Mouse (Mus musculus) embryo, embryonic 10 days (tissue): ENCODE data around the gene Dtl.

Experiments used
- DNase-seq: peaks from one replicate; pipeline ENCODE4 v3.0.0-alpha.2; 2015; ENCODE audit warnings: low spot score

The Dtl gene

DNA sequence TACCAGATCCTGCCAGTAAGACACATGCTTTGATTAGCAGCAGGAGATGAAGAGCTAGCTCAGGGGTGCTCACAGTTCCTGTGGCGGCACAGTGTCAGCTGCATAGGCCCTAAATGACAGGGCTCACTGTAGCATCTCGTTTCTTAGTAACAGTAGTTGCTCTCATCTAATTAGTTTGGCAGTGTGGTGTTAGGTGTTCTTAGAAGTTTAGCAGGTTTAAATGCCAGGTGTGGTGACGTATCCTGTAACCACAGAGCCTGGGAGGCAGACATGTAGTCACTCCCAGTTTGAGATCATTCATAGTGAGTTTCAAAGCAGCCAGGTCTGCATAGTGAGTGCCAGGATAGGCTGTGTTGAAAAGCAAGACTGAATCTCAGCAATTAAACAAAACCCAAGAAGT lies 4.2 kb upstream of the Dtl start:
- no peak for DNase-seq

DNA sequence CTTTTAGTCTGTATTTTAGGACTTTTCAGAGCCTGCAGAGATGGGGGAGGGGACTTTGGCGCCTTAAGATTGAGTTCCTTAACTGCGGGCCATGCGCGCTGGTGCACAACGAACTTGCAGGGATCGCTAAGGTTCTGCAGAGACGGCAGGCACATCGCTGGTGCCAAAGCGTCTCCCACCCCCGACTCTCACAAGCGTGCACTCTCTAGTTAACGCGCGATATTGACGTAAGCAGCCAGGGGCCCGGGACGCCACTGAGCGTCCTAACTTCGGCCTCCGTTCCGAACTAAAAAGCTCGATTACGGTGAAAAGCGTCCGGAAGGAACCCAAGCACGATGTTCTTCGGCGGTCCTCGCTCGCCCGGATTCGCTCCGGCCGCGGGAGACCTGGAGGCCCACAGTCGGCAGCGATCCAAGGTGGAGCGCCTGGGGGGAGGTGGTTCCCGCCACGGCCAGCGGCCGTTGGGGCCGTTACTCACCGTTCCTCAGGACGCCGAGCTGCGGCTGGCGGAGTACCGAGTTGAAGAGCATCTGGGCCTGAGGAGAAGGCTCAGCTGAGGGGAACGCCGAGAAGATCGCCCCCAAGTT lies 380 bp downstream of the Dtl start:
- peak; percentile 87 for DNase-seq

DNA sequence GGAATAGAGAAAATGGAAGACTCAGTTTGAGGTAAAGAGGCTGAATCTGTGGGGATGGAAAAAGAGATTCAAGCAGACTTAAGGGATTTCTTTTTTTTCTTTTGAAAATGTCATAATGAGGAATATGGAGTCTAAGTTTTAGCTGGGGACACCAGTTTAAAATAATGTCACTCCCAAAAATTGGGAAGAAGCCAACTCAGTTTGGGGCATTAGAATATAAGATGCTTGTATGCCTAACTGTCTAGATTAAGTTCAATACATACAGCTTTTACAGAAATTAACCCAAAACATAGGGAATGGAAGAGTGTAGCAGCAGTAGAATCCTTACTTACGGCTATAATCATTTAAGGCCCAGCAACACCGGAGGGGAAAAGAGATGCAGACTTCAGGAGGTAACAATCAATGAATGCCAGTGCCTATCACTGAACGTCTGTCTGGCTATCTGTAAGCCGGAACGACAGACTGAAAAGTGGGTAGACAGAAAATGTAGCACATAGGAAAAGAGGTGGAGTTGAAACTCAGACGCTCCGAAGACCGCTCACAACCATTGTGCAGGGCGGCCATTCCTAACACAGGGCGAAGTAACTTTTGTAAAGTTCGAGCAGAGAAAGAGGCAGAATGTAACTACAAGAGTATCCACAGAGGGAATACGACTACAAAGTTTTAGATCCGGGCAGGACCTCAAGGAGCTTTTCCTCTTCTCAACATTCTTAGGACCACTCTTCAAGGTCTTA lies 1.3 kb downstream of the Dtl start:
- peak; percentile 22 for DNase-seq

DNA sequence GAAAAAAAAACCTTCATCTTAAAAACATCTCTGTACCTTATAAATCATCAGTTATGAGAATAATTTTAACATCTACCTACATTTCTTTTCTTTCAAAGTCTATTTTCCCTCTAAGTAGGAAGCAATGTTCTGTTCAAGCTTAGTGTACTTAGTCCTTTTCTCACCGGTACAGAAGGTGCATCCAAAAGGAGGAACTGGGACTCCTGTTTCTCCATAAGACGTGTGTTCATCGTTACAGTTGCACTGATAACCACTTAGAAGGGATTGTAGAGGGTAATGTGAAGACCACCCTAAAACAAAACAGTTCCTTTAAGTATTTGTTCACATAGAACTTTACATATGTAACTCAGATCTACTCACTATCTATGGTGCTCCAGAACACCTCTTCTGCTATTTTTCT lies 4.9 kb downstream of the Dtl start:
- no peak for DNase-seq

DNA sequence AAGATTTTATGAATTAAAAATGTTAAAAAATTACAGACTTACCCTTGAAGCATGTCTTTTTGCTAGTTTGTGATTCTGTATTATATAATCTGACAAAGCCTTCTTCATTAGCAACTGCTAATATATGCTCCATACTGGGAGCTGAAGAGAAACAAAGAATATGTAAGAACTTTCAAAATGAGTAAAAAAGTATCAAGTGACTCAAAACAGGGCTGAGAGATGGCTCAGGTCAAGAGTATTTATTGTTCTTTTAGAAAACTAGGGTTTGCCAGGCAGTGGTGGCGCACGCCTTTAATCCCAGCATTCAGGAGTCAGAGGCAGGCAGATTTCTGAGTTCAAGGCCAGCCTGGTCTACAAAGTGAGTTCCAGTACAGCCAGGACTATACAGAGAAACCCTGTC lies 5.7 kb downstream of the Dtl start:
- no peak for DNase-seq

DNA sequence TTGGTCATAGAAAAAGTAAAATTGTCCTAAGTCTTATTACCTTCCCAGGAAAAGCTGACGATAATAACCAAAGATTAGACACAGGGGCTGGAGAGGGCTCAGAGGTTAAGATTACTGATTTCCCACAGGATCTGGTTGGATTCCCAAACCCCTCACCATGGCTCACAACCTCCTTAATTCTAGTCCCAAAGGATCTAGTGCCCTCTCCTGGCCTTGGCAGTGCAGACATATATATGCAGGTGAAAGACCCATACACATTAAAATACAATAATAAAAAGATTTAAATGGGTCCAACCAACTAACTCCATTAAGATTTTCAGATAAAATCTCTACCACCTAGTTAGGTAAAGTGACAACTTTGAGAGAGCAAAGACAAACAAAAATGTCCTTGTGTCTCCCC lies 7.5 kb downstream of the Dtl start:
- peak; percentile 24 for DNase-seq

DNA sequence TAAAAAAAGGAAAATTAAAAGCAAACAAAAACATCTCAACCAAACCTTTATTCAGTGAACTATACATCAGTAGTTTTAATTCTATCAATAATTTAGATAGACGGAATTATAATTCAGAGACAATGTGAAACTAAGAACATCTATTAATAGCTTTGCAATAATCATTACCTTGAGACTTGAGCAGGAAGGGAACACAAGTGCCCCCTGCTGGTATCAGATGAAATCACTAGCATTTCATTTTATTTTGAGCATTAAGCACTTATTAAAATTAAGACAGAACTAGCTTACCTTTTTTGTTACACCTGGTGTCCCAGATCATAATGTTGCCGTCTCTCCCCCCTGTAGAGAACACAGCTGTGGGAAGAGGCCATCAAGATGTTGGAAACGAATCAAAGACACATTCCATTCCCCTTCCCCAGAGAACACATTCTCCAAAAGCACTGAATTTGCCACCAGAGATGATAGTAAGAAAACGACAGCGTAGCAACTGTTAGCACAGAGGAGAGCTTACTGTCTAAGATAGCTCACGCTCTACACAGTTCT lies 12.4 kb downstream of the Dtl start:
- DNase-seq = peak; percentile 40

DNA sequence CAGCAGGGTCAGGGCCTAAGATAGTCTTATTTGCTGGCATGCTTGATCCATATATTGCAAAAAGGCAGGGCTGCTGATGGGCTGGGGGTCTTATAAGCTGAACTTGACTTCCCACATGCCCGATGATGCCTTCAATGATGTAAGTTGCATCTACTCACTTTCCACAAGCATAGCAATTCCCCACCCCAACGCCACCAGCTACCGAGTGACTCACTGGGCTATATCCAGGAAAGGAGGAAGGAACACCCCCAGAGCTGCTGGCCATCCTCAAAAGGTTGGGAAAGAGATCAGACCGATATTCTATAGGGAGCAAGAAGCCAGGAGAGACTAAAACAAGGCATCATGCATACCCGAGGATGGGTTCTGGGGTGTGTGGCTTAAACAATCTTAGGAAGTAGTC lies 15.6 kb downstream of the Dtl start:
- DNase-seq = no peak

DNA sequence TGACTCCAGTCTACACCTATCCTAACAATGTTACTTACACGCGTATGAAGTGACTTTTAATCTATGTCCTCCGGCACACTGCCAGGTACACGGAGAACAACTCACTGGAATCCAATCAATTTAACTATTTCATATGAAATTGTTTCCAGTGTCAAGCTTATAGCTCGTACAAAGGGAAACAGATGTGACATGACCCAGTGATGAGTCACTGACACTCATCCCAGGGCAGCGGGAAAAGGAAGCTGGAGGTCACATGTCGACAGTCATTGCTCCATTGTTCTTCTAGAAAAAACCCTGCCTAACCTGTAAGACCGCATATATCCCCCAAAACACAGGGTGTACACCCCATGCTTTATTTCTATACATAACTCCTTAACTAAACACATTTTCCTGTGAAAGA lies 18.2 kb downstream of the Dtl start:
- no peak for DNase-seq

DNA sequence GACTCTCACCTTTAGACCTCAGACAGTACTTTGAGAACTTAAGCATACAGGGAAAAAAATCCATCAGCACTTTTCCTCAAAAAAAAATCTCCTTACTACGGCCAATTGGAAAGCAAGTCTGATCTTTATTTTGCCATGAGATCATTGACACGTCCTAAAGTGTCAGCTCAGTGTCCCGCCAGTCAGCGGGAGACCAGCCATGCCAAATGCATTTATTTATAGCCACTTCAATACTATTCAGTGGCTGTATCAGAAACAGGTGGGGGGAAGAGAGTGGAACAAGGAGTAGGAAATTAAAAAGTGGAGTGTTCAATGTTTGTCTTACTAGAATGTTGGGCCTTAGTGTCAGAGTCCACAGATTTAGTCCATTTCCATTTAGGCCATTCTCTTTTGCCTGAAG lies 24.6 kb downstream of the Dtl start:
- DNase-seq = no peak

DNA sequence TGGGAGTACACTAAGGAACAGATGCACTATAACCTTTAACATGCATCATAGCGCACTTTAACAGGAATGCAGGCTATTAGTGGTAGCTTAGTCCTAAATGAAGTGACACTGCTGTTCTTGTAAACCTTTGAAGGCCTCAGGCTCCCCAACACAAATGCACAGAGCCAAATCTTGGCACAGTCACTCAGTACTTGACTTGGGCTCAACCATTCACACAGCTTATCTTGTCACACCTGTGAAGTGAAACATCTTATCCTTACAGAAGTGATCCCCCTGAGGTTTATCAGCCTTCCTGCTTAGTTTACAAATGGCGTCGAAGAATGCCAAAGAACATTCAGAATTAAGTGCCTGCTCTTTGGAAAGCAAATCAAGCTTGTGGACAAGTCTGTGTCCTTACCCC lies 31.6 kb downstream of the Dtl start:
- no peak for DNase-seq

DNA sequence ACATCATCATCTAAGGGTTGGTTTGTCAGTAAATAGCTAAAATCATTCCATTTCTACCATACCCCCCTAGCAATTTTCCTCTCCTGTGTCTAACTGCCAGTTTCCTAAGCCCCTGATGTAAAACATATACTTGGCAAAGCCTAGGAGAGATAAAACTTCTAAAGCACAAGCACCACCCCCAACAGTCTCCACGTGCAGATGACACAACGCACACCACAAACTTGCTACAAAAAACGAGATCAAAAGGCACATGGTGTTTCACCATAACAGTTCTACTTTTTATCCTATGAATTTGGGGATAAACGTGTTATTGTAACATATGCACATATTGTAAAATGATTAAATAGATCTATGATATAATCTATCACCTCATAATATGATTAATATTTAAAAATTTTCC lies 33.7 kb downstream of the Dtl start:
- no peak for DNase-seq

DNA sequence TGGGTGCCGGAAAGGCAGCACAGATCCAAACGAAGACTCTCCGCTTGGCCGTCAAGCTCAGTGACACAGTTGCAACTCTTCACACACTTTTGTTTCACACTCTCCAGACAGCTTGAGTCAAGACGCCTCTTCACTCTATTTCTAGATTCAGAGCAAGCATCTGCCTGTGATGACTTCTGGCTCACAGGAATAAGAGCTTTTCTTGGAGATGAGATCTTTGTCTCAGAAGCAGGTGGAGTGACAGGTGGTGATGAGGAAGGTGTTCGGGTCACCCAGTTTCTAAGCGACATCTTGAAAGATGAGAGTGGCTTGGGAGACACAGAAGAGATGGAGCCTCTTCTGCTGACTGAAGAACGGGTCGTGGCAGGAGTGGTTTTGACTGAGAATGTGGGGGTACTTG lies 34.3 kb downstream of the Dtl start:
- DNase-seq = no peak

DNA sequence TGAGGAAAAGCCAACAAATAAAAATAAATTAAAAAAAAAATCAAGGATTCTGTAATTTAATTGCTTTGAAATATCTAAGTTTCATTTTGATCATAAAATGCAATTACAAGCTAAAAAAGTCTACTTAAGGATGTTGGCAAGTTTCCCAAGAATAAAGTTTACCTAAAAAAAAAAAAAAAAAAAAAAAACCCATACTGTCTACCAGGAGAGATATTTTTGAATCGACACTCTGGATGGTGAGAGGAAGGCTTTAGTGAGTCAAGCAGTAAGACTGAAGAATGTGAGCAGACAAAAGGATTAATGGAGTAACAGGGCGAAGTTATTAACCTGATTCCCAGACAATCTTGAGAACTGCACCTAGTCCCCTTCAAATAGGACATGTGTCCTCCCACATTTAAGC lies 35.0 kb downstream of the Dtl start:
- DNase-seq = no peak

DNA sequence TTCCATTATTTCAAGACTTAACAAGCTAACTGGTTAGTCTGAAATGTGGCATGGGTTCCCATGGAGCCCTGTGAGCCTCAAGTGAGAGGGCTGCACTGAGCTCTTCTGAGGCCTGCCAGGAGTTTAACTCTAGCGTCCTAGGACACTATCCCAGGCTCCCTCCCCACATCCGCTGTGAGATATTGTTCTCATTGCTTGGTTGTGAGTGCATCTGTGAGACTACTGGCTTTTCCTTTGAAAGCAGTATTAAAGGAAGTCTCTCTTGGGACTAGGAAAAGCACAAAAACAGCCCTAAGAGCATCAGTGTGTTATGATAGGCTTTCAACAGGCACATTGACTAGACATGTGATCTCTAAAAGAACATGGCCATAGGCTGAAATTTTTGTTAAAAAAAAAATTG lies 40.4 kb downstream of the Dtl start:
- DNase-seq = no peak

DNA sequence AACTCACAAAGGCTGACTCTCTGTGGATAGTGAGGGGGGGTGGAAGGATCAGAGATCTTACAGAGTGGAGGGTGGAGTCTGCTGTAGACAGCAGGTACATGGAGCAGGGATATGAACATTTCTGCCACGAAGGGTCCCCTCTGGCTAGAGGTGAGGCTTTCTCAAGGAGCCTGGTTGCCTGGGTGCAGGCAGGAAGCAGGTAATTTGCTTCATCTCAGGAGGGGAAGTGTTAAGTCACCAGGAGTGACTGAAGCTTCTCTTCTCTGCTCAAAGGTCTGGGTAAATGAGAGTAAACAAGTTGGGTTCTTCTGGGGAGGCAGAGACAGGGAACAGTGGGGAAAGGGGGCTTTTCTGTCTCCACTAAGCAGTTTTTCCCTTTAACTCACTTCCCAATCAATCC lies 44.3 kb downstream of the Dtl start:
- no peak for DNase-seq

DNA sequence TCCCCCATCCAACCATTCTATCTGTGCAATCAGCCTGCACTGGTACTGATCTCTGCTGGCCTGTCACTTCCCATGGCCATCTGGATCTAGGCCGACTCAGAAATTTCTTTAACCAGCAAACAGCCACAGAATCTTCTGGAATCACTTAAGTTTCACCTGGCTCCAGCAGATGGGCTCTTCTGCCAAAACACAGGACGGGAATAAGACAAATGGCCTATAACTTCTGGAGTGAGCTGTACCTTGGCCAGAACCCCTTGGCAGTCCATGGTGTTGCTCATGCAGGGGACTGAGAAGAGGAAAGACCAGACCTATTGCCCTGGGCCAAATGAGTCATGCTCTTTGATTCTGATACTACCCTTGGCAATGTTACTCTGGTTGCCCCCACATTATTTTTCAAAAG lies 45.9 kb downstream of the Dtl start:
- DNase-seq = no peak

DNA sequence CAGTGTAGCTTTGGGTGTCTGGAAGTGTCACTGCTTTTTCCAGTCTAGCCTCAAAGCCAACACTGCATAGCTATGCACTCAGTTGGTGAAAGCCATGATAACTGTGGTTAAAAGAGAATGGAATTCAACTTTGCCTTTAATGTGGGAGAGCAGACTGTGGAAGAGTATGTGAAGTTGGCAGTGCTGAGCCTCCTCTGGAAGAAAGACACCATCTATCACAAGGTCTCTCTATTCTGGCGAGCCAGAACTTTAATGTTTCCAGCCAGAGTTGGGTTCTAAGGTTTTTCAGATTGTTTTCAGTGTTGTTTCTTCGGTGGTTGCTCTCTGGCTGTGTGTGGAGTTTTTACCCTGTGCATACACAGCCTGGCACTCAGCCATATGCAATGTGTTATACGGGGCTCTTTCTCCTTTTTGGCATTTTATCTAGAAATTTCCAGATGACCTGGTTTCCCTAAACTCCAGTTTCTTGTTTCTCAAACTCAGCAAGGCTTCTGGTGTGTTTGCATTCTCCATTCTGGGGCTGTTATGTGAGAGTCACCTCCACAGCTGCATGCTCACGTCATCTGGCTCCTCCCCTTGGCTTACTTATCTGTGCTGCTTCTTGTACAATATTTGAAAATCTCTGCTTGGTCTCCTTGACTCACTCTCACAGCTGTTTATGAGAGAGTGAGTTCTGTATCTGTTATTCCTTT lies 47.3 kb downstream of the Dtl start:
- no peak for DNase-seq

DNA sequence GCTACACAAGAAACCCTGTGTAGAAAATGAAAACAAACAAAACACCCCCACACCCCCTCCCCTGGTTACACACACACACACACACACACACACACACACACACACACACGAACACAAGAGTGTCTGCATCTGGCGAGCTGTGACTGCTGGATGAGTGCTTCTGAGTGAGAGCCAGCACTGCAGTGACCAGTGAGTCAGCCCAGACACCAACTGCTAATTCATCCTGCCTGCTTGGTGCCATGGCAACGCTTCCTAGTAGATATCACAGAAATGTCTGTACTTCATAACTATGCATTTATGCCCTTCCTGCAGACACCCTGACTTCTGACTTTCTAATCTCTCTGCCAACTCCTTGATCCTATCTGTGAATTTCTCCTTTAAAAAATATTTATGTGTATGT lies 48.3 kb downstream of the Dtl start:
- peak; percentile 31 for DNase-seq

DNA sequence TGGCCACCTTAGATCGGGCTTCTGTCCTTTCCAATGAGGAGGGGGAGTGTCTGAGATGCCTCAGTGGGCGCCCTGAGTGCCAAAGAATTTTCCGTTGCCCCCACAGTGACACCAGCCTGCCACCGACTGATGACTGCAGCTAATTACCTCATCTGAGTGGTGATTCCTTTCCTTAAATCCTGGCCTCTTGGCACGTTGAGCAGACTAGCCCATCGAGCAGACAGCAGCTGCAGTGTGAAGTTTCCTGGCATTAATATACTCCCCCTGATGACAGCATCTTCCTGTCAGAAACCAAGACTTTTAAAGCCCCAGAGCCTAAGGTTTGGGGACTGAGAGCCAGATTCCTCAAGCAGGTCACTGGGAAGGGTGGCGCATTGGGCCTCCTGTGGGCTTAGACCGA lies 53.9 kb downstream of the Dtl start:
- no peak for DNase-seq

DNA sequence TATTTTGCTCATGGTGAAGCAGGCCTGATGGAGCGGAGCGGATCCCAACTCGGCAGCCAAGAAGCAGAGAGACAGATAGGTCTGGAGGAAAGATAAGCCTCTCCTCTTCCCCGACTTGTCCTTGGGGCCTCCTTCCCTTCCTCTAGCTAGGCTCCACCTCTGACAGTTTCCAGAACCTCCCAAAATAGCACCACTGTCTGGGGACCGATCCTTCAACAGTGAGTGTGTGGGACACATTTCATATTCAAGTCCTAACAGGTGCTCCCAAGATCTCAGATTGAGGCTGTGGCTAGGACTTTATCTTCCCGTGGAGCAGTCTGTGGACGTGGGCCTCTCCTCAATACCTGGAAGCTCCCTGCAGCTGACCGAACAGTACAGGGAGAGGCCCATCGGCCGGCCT lies 54.7 kb downstream of the Dtl start:
- no peak for DNase-seq

DNA sequence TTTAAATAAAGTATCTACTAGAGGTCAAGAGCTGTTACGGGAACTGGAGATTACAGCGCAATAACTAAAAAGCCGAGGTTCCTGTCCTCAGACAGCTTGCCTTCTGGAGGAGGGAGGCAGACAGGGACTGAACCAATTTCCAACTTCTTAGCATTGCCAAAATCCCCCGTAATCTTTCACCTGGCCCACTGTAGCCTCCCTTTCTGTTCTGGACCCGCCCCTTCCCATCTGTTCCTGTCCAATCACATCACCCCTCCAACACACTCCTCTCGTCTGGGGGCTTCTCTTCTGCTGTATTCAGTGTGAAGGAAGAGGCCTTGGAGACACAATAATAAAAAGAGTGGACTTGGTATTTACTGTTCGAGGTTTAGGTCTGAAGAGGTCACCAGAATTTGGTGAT lies 55.1 kb downstream of the Dtl start:
- DNase-seq = no peak

DNA sequence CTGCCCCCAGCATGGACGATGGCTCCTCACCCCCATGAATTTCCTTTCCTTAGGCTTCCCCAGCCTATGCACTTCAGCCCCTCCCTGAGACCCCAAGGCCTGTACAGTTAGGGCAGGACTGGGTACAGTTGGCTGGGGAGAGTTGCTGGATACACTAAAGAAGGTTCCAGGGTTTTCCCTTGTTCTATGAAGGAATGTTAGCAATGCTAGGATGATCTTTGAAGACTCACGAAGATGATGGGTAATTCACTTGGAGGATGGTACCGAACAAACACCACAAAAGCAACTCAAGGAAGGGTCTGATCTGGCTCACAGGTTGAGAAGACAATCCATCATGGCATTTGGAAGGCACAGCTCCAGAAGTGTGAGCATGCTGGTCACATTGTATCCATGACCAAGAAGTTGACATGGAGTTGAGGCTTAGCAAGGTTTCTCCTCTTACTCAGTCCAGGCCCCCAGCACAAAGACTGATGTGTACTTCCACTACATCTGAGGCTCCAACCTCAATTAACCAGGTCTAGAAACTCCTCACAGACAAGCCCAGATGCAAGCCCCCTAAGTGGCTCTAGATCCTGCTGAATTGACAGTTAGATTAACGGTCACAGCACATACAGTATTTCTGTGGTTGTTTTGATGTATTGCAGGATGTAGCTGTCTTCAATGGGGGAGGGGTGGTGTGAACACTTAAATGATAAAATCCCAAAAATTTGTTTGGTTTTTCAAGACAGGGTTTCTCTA lies 55.8 kb downstream of the Dtl start:
- no peak for DNase-seq
